Mouse (Mus musculus) embryonic fibroblast, embryonic 13.5 days (primary cell): ENCODE measurements around the gene Evx2.

Experiments
- CTCF ChIP-seq: IDR thresholded peaks from 2 replicates; pipeline ENCODE4 v1.5.1; 2011; ENCODE audit warnings: mild to moderate bottlenecking, control low read depth, low read length, moderate library complexity, borderline replicate concordance; ENCODE audit not compliant: insufficient read depth
- POLR2A ChIP-seq: IDR thresholded peaks from 2 replicates; pipeline ENCODE4 v1.6.1; 2011; ENCODE audit warnings: low read depth, mild to moderate bottlenecking, control low read depth, low read length, moderate library complexity

GRCm38 (mm10) chr2:74606087-74606760 lies 53.1 kb downstream of the Evx2 start:
- TF ChIP-seq CTCF = no peak
- no peak for TF ChIP-seq POLR2A
